Mouse (Mus musculus) frontal cortex, postnatal 10 days (tissue): ENCODE measurements at regions not wholly inside any gene's neighbourhood (a gene's known extent, or its start where the extent isn't known, plus 50 kb on each side); places are given as distances from the start of the nearest gene placed in this dataset.

ENCODE experiments used
- DNase-seq, 2 experiments: peaks; one replicate each; pipeline ENCODE4 v3.0.0; 2022; ENCODE audit warnings: low spot score in 2 of 2, mixed read lengths in 1 of 2

- no peak for DNase-seq
Measured at GRCm38 (mm10) chr16:51910046-51910445, 121.0 kb upstream of the Cblb start.

DNA sequence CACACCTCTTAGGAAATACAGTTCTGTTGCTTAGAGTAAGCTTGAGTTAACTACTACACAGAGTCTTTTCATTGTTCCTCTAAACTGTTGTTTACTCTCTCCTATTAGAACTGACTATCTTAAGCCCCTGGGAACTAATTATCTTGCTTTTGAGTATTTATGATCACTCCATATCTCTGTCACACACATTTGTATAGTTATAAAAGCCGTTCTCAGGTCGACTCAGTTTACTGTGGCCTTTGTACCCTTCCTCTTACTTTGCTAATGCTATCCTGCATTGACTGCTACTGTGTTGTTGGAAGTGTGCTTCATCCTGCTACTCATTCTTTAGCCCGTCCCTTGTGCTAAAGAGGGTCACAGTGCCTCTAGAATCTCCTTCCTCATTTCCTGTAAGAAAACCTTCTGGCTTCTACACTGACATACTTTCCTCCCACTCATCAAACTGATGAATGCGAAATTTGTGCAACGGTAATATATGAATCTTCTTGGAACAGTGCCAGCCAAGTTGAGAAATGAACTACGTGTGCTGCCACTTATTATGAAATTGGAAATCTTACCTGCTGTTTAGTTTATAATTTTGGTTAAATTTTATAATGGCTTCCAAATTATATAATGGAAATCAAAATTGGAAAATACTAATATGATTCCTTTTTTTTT is 119.8 kb upstream of the Cblb start:
- DNase-seq = no peak

- no peak for DNase-seq
Measured at GRCm38 (mm10) chr16:51915034-51915928, 115.7 kb upstream of the Cblb start.

- no peak for DNase-seq
Measured at GRCm38 (mm10) chr16:51915929-51916308, 115.1 kb upstream of the Cblb start.

GRCm38 (mm10) chr16:51916337-51916736 is 114.7 kb upstream of the Cblb start:
- no peak for DNase-seq

GRCm38 (mm10) chr16:51916820-51917219 is 114.2 kb upstream of the Cblb start:
- no peak for DNase-seq

DNA sequence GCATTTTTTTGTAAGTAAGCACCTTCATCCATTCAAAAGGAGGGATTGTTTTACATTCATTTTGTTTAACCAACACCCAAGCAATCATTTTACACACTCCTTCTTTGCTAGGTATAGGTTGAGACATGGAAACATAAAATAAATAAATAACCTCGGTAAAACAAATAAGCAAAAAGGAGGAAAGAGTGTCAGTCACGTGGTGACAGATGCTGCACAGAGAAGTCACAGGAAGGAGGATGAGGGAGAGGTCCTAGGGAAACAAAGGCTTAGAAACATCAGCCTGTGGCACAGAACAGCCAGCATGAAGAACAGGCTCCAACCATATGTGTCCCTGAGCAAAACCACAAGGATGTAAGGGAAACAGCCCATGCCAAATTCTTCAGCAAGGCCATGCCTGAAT is 113.5 kb upstream of the Cblb start:
- no peak for DNase-seq

GRCm38 (mm10) chr16:51921025-51921424 is 110.0 kb upstream of the Cblb start:
- no peak for DNase-seq

GRCm38 (mm10) chr16:51922589-51922988 is 108.4 kb upstream of the Cblb start:
- no peak for DNase-seq

GRCm38 (mm10) chr16:51925639-51926038 is 105.4 kb upstream of the Cblb start:
- DNase-seq = no peak

DNA sequence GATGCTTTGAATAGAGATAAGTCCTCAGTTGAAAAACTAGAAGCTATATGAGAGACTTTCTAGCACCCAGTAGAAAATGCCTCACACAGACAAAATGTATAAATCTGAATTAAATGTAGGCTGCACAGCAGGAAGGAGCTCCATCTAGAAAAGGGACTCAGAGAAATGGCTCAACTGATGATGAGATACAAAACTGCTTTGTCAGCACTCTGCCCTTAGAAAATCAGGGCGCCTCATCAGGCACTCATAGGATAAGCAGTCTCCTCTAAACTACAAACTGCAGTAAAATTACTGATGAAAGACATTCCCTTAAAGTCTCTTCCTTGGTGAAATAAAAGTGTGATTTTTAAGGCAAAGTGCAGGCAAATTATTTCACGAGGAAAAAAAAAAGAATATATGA is 97.9 kb upstream of the Cblb start:
- no peak for DNase-seq

GRCm38 (mm10) chr16:51933965-51934364 is 97.1 kb upstream of the Cblb start:
- no peak for DNase-seq

- DNase-seq = peak; percentile 31 to 43
Measured at GRCm38 (mm10) chr16:51937298-51937697, 93.7 kb upstream of the Cblb start.

GRCm38 (mm10) chr16:51939061-51939460 is 92.0 kb upstream of the Cblb start:
- DNase-seq = no peak

DNA sequence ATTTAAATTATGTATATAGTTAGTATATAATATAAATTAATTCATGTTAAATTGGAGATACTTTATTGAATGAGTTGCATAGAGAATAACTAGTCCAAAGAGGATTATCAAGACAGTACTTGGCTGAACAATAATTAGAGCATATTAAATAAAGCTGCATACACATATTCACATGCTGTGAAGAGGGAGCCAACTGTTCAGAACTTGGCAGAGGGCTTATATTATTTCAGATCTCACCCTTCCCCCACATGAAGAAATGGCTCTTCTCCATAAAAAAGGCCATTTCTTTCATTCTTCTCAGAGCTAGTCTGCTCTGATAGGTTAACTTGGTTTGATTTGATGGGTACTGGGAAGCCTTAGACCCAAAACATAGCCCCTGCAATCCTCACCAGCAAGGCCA is 90.5 kb upstream of the Cblb start:
- no peak for DNase-seq

GRCm38 (mm10) chr16:51942431-51943130 is 88.4 kb upstream of the Cblb start:
- DNase-seq = no peak

DNA sequence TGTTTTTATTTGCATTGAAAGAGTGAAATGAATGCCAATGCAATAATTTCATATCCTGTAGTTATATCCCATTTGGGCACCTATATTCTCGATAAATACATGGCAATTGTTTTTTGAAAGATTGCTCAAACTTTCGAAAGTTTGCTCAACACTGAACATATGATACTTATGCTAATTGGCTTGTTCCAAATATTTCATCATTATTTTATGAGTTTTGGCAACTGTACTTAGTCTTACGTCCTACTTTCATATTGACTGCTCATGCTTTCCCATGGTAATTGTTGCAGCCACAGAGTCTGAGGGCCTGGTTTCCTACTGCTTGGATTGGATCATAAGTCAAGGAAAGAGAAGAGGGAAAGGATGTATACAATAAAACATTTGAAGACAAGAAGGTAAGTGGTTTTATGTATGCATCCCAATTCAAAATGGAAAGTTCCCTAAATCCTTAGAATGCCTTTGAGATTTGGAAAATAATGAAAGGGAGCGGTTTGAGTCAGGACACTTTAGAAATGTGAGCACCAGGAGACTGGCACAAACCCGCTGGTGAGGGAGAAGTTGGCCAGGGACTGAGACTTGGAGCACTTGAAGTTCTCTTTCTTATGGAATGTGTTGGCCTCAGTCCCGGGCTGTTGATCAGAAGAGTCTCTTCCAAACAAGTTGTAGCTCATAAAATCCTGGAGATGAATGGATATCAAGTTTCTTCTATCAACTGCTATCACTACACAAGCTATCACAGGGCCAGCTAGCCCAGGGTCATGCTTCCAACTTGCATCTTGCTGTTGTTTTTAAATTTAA is 63.8 kb upstream of the Cblb start:
- DNase-seq = no peak
